Mouse (Mus musculus) stomach, embryonic 16.5 days (tissue): ENCODE data around the gene Slc12a8. TPM values are rescaled to one million over a fixed set of nuclear protein-coding genes. Genes with fewer than 3 reads are reported as not detected.

Source experiments
- ATAC-seq: fragments of 200-750 bp; cut with Nextera tagmentation; 2 replicates; pipeline ENCODE4 v1.8.0; 2017; ENCODE audit warnings: moderate number of reproducible peaks, moderate TSS enrichment; ENCODE audit not compliant: insufficient read depth, low FRiP score
- H3K27ac ChIP-seq: fragments of 300-500 bp; sonication (generic); 2 replicates; pipeline ENCODE4 v1.5.1; 2014; ENCODE audit warnings: low read length
- H3K27me3 ChIP-seq: fragments of 300-500 bp; sonication (generic); 2 replicates; pipeline ENCODE4 v1.6.1; 2014; ENCODE audit warnings: low read length, control low read depth, mixed read lengths; ENCODE audit not compliant: control insufficient read depth, insufficient read depth
- H3K36me3 ChIP-seq: fragments of 300-500 bp; sonication (generic); 2 replicates; pipeline ENCODE4 v1.6.1; 2014; ENCODE audit warnings: low read length; ENCODE audit not compliant: control insufficient read depth, insufficient read depth
- H3K4me1 ChIP-seq: fragments of 300-500 bp; sonication (generic); 2 replicates; pipeline ENCODE4 v1.6.1; 2014; ENCODE audit warnings: low read length, control low read depth, mixed read lengths; ENCODE audit not compliant: control insufficient read depth, insufficient read depth
- H3K4me2 ChIP-seq: fragments of 300-500 bp; sonication (generic); 2 replicates; pipeline ENCODE4 v1.6.1; 2014; ENCODE audit warnings: low read depth, low read length, mixed read lengths
- H3K4me3 ChIP-seq: fragments of 300-500 bp; sonication (generic); replicated peaks from 2 replicates; pipeline ENCODE4 v1.5.1; 2014; ENCODE audit warnings: mild to moderate bottlenecking, low read length
- H3K9ac ChIP-seq: fragments of 300-500 bp; sonication (generic); 2 replicates; pipeline ENCODE4 v1.6.1; 2014; ENCODE audit warnings: low read length
- H3K9me3 ChIP-seq: fragments of 300-500 bp; sonication (generic); replicated peaks from 2 replicates; pipeline ENCODE4 v1.6.1; 2016; ENCODE audit warnings: low read length, control low read depth; ENCODE audit not compliant: control insufficient read depth
- WGBS: fragments of 180-500 bp; shearing (Covaris S2); extraction: QIAGEN DNeasy Blood & Tissue Kit; methylation state at CpG from one replicate; pipeline ENCODE4 v1.1.7; 2014; 5-methylcytosine and 5-hydroxymethylcytosine counted together
- polyA plus RNA-seq: library from polyadenylated mRNA; unstranded; fragments of >200 nt; fragmentation: Nextera tagmentation; extraction: Ambion mirVana; gene quantifications from 2 replicates; pipeline ENCODE4 v1.2.1, GENCODE M21; 2015

Slc12a8 gene
- polyA plus RNA-seq, 1 experiment from 2014 or later = 4.2 TPM

- Histone ChIP-seq H3K4me3 (no peak overlapping the region), H3K4me2 (no peak overlapping the region), H3K36me3 (no peaks in the 10 kb centered on the region), H3K9ac (no peak overlapping the region), H3K4me1 (peaks cover 7% of the 10 kb centered on the region), H3K9me3 (no peaks in the 10 kb centered on the region), H3K27me3 (no peaks in the 10 kb centered on the region), H3K27ac (no peak overlapping the region)
- ATAC-seq = no peak
- WGBS = 79% methylated on average over 3 of the region's 3 CpGs
Measured at GRCm38 (mm10) chr16:33675848-33676184, 158.7 kb downstream of the Slc12a8 start.

GRCm38 (mm10) chr16:33676347-33677312, 159.5 kb downstream of the Slc12a8 start:
- Histone ChIP-seq H3K27ac (peak overlapping the region; percentile 52), H3K4me3 (no peak overlapping the region), H3K9ac (no peak overlapping the region), H3K4me2 (no peak overlapping the region), H3K36me3 (no peaks in the 10 kb centered on the region), H3K4me1 (peaks cover 7% of the 10 kb centered on the region), H3K9me3 (no peaks in the 10 kb centered on the region), H3K27me3 (no peaks in the 10 kb centered on the region)
- 54% methylated on average over 7 of the region's 7 CpGs for WGBS
- 0 out of 2 replicates have a peak, but pooled peaks have one; percentile 17 for ATAC-seq

DNA sequence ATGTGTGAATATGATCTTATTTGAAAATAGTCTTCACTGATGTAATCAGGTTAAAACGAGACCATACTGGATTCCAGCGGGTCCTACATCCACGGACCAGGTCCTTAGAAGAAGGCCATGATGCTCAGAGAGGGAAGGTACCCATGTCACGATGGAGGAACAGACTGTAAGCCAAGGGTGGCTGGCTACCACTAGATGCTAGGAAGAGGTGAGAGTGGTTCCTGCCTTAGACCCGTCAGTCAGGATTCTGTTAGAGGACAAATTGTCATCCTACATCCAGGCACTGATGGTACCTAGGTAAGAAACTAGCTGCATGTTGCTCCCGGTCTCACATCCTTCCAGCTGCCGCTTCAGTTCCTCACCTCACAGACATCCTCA, 160.2 kb downstream of the Slc12a8 start:
- WGBS = 86% methylated on average over 7 of the region's 7 CpGs
- H3K27me3 ChIP-seq = no peaks in the 10 kb centered on the region
- H3K4me1 ChIP-seq = peaks cover 7% of the 10 kb centered on the region
- H3K4me2 ChIP-seq = no peak overlapping the region
- no peaks in the 10 kb centered on the region for H3K9me3 ChIP-seq
- ATAC-seq = no peak
- H3K9ac ChIP-seq = no peak overlapping the region
- H3K36me3 ChIP-seq = no peaks in the 10 kb centered on the region
- H3K27ac ChIP-seq = no peak overlapping the region; the same call in 1 of the 2 replicates
- H3K4me3 ChIP-seq = no peak overlapping the region

- H3K4me2 ChIP-seq = no peak overlapping the region
- H3K27me3 ChIP-seq = no peaks in the 10 kb centered on the region
- H3K36me3 ChIP-seq = no peaks in the 10 kb centered on the region
- peaks cover 7% of the 10 kb centered on the region for H3K4me1 ChIP-seq
- 77% methylated on average over 5 of the region's 5 CpGs for WGBS
- no peak overlapping the region for H3K9ac ChIP-seq
- no peaks in the 10 kb centered on the region for H3K9me3 ChIP-seq
- no peak overlapping the region for H3K4me3 ChIP-seq
- ATAC-seq = no peak
- H3K27ac ChIP-seq = no peak overlapping the region
Measured at GRCm38 (mm10) chr16:33677901-33678300, 160.8 kb downstream of the Slc12a8 start.

- H3K27ac ChIP-seq = no peak overlapping the region
- no peaks in the 10 kb centered on the region for H3K9me3 ChIP-seq
- no peaks in the 10 kb centered on the region for H3K27me3 ChIP-seq
- no peak overlapping the region for H3K4me3 ChIP-seq
- no peak overlapping the region for H3K9ac ChIP-seq
- peaks cover 11% of the 10 kb centered on the region for H3K4me1 ChIP-seq
- no peaks in the 10 kb centered on the region for H3K36me3 ChIP-seq
- WGBS = 86% methylated on average over 7 of the region's 7 CpGs
- no peak for ATAC-seq
- no peak overlapping the region for H3K4me2 ChIP-seq
Measured at GRCm38 (mm10) chr16:33680271-33680670, 163.1 kb downstream of the Slc12a8 start.

- WGBS = 47% methylated on average over 10 of the region's 10 CpGs
- ATAC-seq = no peak
- Histone ChIP-seq H3K9me3 (no peaks in the 10 kb centered on the region), H3K36me3 (no peaks in the 10 kb centered on the region), H3K27ac (no peak overlapping the region), H3K4me2 (no peak overlapping the region), H3K4me3 (no peak overlapping the region), H3K9ac (no peak overlapping the region), H3K27me3 (no peaks in the 10 kb centered on the region), H3K4me1 (peaks cover 15% of the 10 kb centered on the region)
Measured at GRCm38 (mm10) chr16:33680816-33681215, 163.7 kb downstream of the Slc12a8 start.

DNA sequence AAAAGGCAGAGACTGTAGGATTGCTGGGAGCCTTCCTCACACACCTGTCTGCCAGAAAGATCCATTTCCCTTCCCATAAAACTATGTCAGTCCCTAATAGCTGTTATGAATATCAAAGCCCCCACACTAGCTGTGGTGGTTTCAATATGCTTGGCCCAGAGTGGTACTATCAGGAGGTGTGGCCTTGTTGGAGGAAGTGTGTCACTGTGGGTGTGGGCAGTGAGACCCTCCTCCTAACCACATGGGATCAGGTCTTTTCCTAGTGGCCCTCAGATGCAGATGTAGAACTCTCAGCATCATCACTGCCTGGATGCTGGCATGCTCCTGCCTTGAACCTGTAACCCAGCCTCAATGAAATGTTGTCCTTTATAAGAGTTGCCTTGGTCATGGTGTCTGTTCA, 164.5 kb downstream of the Slc12a8 start:
- Histone ChIP-seq H3K4me3 (no peak overlapping the region), H3K4me2 (no peak overlapping the region), H3K27ac (no peak overlapping the region), H3K9ac (no peak overlapping the region), H3K9me3 (no peaks in the 10 kb centered on the region), H3K36me3 (no peaks in the 10 kb centered on the region), H3K27me3 (no peaks in the 10 kb centered on the region), H3K4me1 (peaks cover 19% of the 10 kb centered on the region)
- no peak for ATAC-seq

DNA sequence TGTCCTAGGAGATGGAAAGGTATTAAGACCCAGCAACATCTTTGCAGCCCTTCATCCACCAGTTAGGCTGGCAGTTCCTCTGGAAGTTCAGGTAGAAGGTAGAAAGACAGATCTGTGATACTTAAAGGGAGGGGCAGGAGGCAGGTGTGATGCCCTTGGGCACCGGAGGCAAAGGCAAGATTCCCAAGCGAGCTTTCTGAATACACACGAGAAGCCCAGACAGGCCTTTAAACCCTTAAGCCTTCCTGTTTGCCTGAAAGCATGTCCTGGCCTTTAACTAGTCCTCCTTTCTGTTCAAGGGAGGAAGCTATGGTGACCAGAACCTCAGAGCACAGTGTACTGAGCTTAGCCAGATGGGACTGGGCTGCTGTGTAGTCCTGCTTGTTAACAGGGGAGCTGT, 165.5 kb downstream of the Slc12a8 start:
- no peak for ATAC-seq
- H3K36me3 ChIP-seq = no peaks in the 10 kb centered on the region
- H3K4me2 ChIP-seq = no peak overlapping the region
- no peak overlapping the region for H3K9ac ChIP-seq
- WGBS = 70% methylated on average over 3 of the region's 3 CpGs
- no peaks in the 10 kb centered on the region for H3K9me3 ChIP-seq
- H3K27me3 ChIP-seq = no peaks in the 10 kb centered on the region
- H3K4me3 ChIP-seq = no peak overlapping the region
- no peak overlapping the region for H3K27ac ChIP-seq
- peaks cover 25% of the 10 kb centered on the region for H3K4me1 ChIP-seq

DNA sequence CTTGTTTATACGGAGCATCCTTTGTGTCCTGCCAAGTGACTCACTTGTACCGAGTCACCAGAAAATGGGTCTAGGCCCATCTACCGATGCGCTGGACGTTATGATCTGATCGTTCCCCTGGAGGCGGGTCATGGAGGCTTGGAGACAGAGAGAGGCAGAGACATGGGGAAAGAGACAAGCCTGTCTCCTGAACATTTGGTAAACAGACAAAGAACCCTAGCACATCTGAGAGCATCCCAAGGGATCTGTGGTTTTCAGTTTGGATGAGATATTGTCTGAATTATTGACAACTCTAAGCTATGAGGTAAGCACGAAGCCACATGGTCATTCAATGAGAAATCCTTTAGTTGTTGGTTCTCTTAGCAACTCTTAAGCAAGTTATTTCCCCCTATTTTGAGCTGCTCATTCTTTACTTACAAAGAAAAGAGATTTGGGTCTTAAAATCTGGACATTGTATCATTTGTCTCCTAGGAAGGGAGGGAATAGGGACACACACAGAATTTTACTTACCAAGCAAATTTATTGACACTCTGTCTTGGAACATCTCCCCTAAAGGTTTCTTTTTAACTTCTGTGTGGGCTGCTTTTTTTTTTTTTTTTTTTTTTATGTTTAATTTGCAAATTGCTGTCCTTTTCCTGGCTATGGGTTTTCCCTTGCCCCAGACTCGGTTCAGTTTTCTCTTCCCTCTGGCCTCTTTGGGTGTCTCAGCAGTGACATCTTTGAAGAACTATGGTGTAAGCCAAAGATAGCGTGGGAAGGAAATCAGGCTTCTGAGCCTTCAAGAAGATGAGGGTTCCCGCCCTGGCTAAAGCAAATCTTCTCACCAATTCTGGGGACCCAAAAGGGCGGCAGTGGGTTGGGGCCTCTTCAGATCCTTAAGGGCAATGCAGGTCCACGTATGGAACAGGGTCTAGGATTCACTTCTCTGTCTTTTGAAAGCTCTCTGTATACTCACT, 166.4 kb downstream of the Slc12a8 start:
- H3K27me3 ChIP-seq = no peaks in the 10 kb centered on the region
- H3K27ac ChIP-seq = peak overlapping the region; percentile 76
- H3K4me1 ChIP-seq = peaks cover 32% of the 10 kb centered on the region
- peak overlapping the region; percentile 90 for H3K4me2 ChIP-seq
- H3K9ac ChIP-seq = peak overlapping the region; percentile 84
- 64% methylated on average over 13 of the region's 13 CpGs for WGBS
- no peak for ATAC-seq
- no peaks in the 10 kb centered on the region for H3K36me3 ChIP-seq
- peak overlapping the region; percentile 68 for H3K4me3 ChIP-seq
- H3K9me3 ChIP-seq = no peaks in the 10 kb centered on the region
